Mouse (Mus musculus) ES-E14 (cell line): ENCODE data around the gene Ermp1.

Source experiments
- CHD2 ChIP-seq: IDR thresholded peaks from 2 replicates; pipeline ENCODE4 v1.6.1; 2014; ENCODE audit warnings: mild to moderate bottlenecking, low read depth, low read length, inconsistent platforms
- HCFC1 ChIP-seq: IDR thresholded peaks from 2 replicates; pipeline ENCODE4 v1.6.1; 2012; ENCODE audit warnings: low read length, inconsistent platforms, borderline replicate concordance; ENCODE audit not compliant: insufficient read depth
- MAFK ChIP-seq: IDR thresholded peaks from 2 replicates; pipeline ENCODE4 v1.6.1; 2014; ENCODE audit warnings: mild to moderate bottlenecking, low read depth, low read length, inconsistent platforms; ENCODE audit not compliant: insufficient read depth
- ZC3H11A ChIP-seq: IDR thresholded peaks from 2 replicates; pipeline ENCODE4 v1.6.1; 2012; ENCODE audit warnings: low read depth, mild to moderate bottlenecking, inconsistent platforms, low read length, borderline replicate concordance

- TF ChIP-seq HCFC1 (0 out of 2 replicates have a peak, but pooled peaks have one; percentile 69), MAFK (no peak), ZC3H11A (no peak), CHD2 (no peak)
Observed at GRCm38 (mm10) chr19:29647651-29648549, at the start of gene Ermp1.
